Mouse (Mus musculus) heart, postnatal 0 days (tissue): ENCODE results near the gene Ext2. TPM values are rescaled to one million over a fixed set of nuclear protein-coding genes. Genes with fewer than 3 reads are reported as not detected.

Source experiments
- ATAC-seq: fragments of 200-750 bp; cut with Nextera tagmentation; 2 replicates; pipeline ENCODE4 v1.8.0; 2017; ENCODE audit warnings: low read depth, moderate number of reproducible peaks, moderate library complexity; ENCODE audit not compliant: insufficient read depth
- DNase-seq: peaks from one replicate; pipeline ENCODE4 v3.0.0-alpha.2; 2016; ENCODE audit warnings: low spot score
- H3K27ac ChIP-seq: fragments of 300-500 bp; sonication (generic); 2 replicates; pipeline ENCODE4 v1.5.1; 2014; ENCODE audit warnings: low read depth, mild to moderate bottlenecking
- H3K27me3 ChIP-seq: fragments of 300-500 bp; sonication (generic); 2 replicates; pipeline ENCODE4 v1.6.1; 2014; ENCODE audit warnings: low read length, mixed read lengths; ENCODE audit not compliant: control insufficient read depth, insufficient read depth
- H3K36me3 ChIP-seq: fragments of 300-500 bp; sonication (generic); replicated peaks from 2 replicates; pipeline ENCODE4 v1.6.1; 2014; ENCODE audit warnings: low read length, mixed read lengths; ENCODE audit not compliant: control insufficient read depth, insufficient read depth
- H3K4me1 ChIP-seq: fragments of 300-500 bp; sonication (generic); 2 replicates; pipeline ENCODE4 v1.6.1; 2014; ENCODE audit warnings: antibody characterized with exemption; ENCODE audit not compliant: control insufficient read depth, insufficient read depth
- H3K4me2 ChIP-seq: fragments of 300-500 bp; sonication (generic); 2 replicates; pipeline ENCODE4 v1.6.1; 2014; ENCODE audit warnings: low read depth, mild to moderate bottlenecking, low read length, moderate library complexity
- H3K4me3 ChIP-seq: fragments of 300-500 bp; sonication (generic); 2 replicates; pipeline ENCODE4 v1.5.1; 2014; ENCODE audit warnings: low read depth, low read length
- H3K9ac ChIP-seq: fragments of 300-500 bp; sonication (generic); replicated peaks from 2 replicates; pipeline ENCODE4 v1.6.1; 2014; ENCODE audit warnings: low read depth, low read length, mixed read lengths
- H3K9me3 ChIP-seq: fragments of 300-500 bp; sonication (generic); replicated peaks from 2 replicates; pipeline ENCODE4 v1.6.1; 2016; ENCODE audit warnings: low read length; ENCODE audit not compliant: control insufficient read depth
- CTCF ChIP-seq: IDR thresholded peaks from 2 replicates; pipeline ENCODE4 v1.5.1; 2016; ENCODE audit warnings: antibody characterized with exemption, control low read depth, low read depth
- EP300 ChIP-seq: IDR thresholded peaks from 2 replicates; pipeline ENCODE4 v1.6.1; 2016; ENCODE audit warnings: antibody characterized with exemption, low read depth
- WGBS: fragments of 180-500 bp; shearing (Covaris S2); extraction: QIAGEN DNeasy Blood & Tissue Kit; methylation state at CpG from one replicate; pipeline ENCODE4 v1.1.7; 2014; 5-methylcytosine and 5-hydroxymethylcytosine counted together
- polyA plus RNA-seq: library from polyadenylated mRNA; unstranded; fragments of >200 nt; fragmentation: Nextera tagmentation; extraction: Ambion mirVana; gene quantifications from 2 replicates; pipeline ENCODE4 v1.2.1, GENCODE M21; 2015
- total RNA-seq: library from RNA; depleted of rRNA; stranded (reverse); fragments of >200 nt; gene quantifications from 2 replicates; pipeline ENCODE4 v1.2.3, GENCODE M21; 2014; ENCODE audit warnings: low replicate concordance; rRNA removed

Ext2 gene
- total RNA-seq (32.8 TPM in 2 replicates), polyA plus RNA-seq (38.2 and 40.3 TPM in 2 replicates)

- Histone ChIP-seq H3K9me3 (no peaks in the 10 kb centered on the region), H3K4me2 (peak within 1 kb of the TSS; percentile 88), H3K36me3 (peaks cover 5% of the 10 kb centered on the region; the same call in 1 of the 2 replicates), H3K27ac (0 out of 2 replicates have a peak within 1 kb of the TSS, but pooled peaks have one; percentile 32), H3K9ac (peak within 1 kb of the TSS; percentile 96), H3K4me3 (peak within 1 kb of the TSS; percentile 96), H3K4me1 (peaks cover 8% of the 10 kb centered on the region), H3K27me3 (no peaks in the 10 kb centered on the region)
- WGBS = under 1% methylated on average over 59 of the region's 66 CpGs
- peak; percentile 92 for ATAC-seq
- TF ChIP-seq EP300 (no peak), CTCF (peak; percentile 95)
- peak; percentile 82 for DNase-seq
Observed at GRCm38 (mm10) chr2:93822045-93822749, at the start of gene Ext2. Gene Ext2 (minus strand): TSS chr2:93822568.

- Histone ChIP-seq H3K9ac (no peak overlapping the region), H3K36me3 (no peaks in the 10 kb centered on the region), H3K4me3 (no peak overlapping the region), H3K27me3 (0 out of 2 replicates have a peak, but pooled peaks cover 3% of the 10 kb centered on the region), H3K4me1 (peaks cover under 1% of the 10 kb centered on the region; the same call in 1 of the 2 replicates), H3K27ac (no peak overlapping the region), H3K9me3 (no peaks in the 10 kb centered on the region), H3K4me2 (no peak overlapping the region)
- ATAC-seq (no peak), DNase-seq (no peak)
- TF ChIP-seq EP300 (no peak), CTCF (no peak)
- 87% methylated on average over 4 of the region's 4 CpGs for WGBS
Observed at GRCm38 (mm10) chr2:93871411-93871925, 49.1 kb upstream of the Ext2 start.

GRCm38 (mm10) chr2:93870842-93871241 lies 48.5 kb upstream of the Ext2 start:
- Histone ChIP-seq H3K4me1 (no peaks in the 10 kb centered on the region), H3K4me3 (no peak overlapping the region), H3K36me3 (no peaks in the 10 kb centered on the region), H3K9ac (no peak overlapping the region), H3K27me3 (0 out of 2 replicates have a peak, but pooled peaks cover 3% of the 10 kb centered on the region), H3K27ac (no peak overlapping the region), H3K4me2 (no peak overlapping the region), H3K9me3 (no peaks in the 10 kb centered on the region)
- 35% methylated on average over 4 of the region's 4 CpGs for WGBS
- ATAC-seq (peak; percentile 49; the same call in 1 of the 2 replicates), DNase-seq (peak; percentile 64)
- TF ChIP-seq CTCF = peak; percentile 63
- no peak for TF ChIP-seq EP300

- 60% methylated on average over 7 of the region's 7 CpGs for WGBS
- Histone ChIP-seq H3K4me1 (no peaks in the 10 kb centered on the region), H3K27me3 (0 out of 2 replicates have a peak, but pooled peaks cover 3% of the 10 kb centered on the region), H3K4me3 (no peak within 1 kb of the TSS), H3K9me3 (no peaks in the 10 kb centered on the region), H3K4me2 (no peak within 1 kb of the TSS), H3K27ac (no peak within 1 kb of the TSS), H3K9ac (no peak within 1 kb of the TSS), H3K36me3 (no peaks in the 10 kb centered on the region)
- no peak for ATAC-seq
- no peak for DNase-seq
- TF ChIP-seq EP300 (no peak), CTCF (no peak)
Observed at GRCm38 (mm10) chr2:93869107-93869600, 46.8 kb upstream of the Ext2 start, which contains the start of gene Accsl. Gene Accsl (minus strand): TSS chr2:93869157.

DNA sequence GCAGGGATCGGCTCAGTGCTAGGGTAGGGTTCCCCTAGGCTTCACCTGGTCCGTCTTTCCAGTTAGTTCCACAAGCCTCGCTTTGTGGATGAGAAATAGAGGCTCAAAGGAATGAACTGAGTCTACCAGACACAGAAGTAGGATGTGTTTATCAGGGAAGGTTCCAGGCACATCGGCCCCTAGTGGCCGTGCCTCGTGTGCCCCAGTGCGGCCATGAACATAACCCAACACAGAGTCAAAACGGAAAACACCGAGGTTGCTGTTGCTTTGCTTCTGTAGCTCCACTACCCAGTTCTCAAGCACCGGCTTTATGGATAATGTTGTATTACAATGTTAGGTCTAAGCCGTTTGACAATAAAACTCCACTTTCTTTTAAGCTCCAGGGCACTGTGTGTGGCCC lies 46.2 kb upstream of the Ext2 start:
- no peaks in the 10 kb centered on the region for H3K9me3 ChIP-seq
- no peak overlapping the region for H3K4me2 ChIP-seq
- no peaks in the 10 kb centered on the region for H3K36me3 ChIP-seq
- no peak overlapping the region for H3K4me3 ChIP-seq
- 78% methylated on average over 11 of the region's 11 CpGs for WGBS
- DNase-seq (no peak), ATAC-seq (no peak)
- TF ChIP-seq CTCF = no peak
- no peak for TF ChIP-seq EP300
- H3K27me3 ChIP-seq = 0 out of 2 replicates have a peak, but pooled peaks cover 3% of the 10 kb centered on the region
- no peak overlapping the region for H3K27ac ChIP-seq
- no peaks in the 10 kb centered on the region for H3K4me1 ChIP-seq
- no peak overlapping the region for H3K9ac ChIP-seq
